Mouse (Mus musculus): ENCODE measurements around the gene Polr2h. TPM values are rescaled to one million over a fixed set of nuclear protein-coding genes. Genes with fewer than 3 reads are reported as not detected.

Polr2h gene
- total and polyA plus RNA-seq, 3 experiments: 9.0 to 11.8 (median 9.0) TPM

DNA sequence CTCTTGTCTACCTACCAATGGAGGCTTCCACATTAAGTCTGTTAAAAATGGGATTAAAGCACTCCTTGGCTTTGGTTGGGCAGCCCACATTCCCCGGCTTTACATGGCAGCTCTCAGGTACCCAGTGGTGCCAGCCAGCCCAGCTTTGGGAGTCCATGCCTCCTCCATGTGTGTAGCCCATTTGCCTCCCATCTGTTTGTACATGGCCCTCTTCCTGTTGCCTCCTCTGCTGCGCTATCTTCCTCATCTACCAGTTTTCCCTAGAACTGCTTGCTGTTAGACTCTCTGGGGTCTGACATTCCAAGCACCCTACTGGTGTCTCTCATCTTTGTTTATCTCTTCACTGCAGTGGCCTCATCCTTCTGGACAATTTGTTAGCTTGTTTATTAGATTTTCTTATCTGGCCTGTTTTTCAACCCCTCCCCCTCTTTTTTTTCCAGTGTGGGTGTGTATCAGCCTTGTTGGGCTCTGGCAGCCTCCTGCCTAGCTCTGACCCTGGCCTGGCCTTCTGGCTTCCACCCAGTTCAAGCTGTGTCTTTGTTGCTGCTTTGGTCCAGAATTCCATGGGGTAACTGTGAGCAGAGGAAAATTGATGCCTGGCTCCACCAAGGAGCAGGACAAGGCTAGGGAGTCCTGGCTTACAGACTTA, 10.9 kb upstream of the Polr2h start:
- intact Hi-C loops (cut with DNase I): no loop called here
- H3K27me3 ChIP-seq (ENCODE audit: control insufficient read depth, insufficient read depth, low read length): no peaks in the 10 kb centered on the region
- WGBS: 79% methylated on average over 2 of the region's 2 CpGs
- no peak for DNase-seq
- H3K4me1 ChIP-seq (ENCODE audit: control insufficient read depth, insufficient read depth, low read length): no peaks in the 10 kb centered on the region
- no peak overlapping the region for H3K9ac ChIP-seq (ENCODE audit: low read depth, low read length)
- no peak overlapping the region for H3K4me3 ChIP-seq
- no peak for TF ChIP-seq EP300 (IDR thresholded peaks at IDR 0.05; ENCODE audit: insufficient read depth, low read depth, low read length)
- no peak for TF ChIP-seq CTCF (IDR thresholded peaks at IDR 0.05)
- TF ChIP-seq POLR2A (IDR thresholded peaks at IDR 0.05; ENCODE audit: insufficient read depth, low read depth, low read length): no peak
- H3K27ac ChIP-seq: no peak overlapping the region
- H3K79me2 ChIP-seq (replicated peaks; ENCODE audit: control insufficient read depth, insufficient read depth, low read length): no peaks in the 10 kb centered on the region
- no peaks in the 10 kb centered on the region for H3K36me3 ChIP-seq (ENCODE audit: control insufficient read depth, insufficient read depth, low read length)

DNA sequence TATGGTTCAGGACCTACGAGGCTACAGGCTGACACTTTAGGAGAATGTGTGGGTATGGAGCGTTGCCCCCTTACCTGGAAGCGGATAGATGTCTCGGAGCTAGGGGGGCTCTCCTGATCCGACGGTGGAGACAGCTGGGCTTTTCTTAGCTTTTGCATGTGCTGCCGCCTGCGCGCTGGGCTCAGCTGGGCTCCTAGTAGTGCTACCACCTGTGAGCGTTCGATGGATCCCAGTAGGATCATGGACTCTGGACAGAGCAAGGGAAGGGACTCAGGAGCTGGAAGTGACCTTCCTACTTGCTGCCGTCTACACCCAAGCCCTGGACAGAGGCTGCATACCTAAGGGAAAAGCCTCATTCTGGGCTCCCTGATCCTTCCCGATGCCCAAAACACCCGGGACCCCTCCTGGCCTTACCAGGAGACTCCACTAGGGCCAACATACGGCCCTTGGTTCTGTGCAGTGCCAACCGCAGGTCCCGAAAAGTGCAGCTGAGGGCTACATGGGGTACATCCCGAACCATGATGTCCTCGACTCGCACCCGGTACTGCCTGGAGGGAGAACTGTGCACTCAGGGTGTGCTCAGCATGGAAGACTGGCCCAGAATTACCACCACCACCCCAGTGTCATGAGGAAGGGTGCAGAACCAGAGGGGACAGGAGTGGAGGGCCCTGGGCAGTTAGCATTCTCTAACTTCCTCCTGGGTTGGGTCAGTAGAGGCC, 9.1 kb upstream of the Polr2h start:
- Histone ChIP-seq H3K27me3 (ENCODE audit: control insufficient read depth, insufficient read depth, low read length) (no peaks in the 10 kb centered on the region), H3K4me1 (ENCODE audit: control insufficient read depth, insufficient read depth, low read length) (no peaks in the 10 kb centered on the region), H3K4me3 (no peak overlapping the region), H3K9ac (ENCODE audit: low read depth, low read length) (no peak overlapping the region), H3K27ac (no peak overlapping the region), H3K79me2 (replicated peaks; ENCODE audit: control insufficient read depth, insufficient read depth, low read length) (no peaks in the 10 kb centered on the region), H3K36me3 (ENCODE audit: control insufficient read depth, insufficient read depth, low read length) (no peaks in the 10 kb centered on the region)
- intact Hi-C loops (cut with DNase I): loop anchor here (2.0 kb wide), 1 partner anchor 56 kb away; no protein-coding TSS in a partner anchor
- WGBS: 91% methylated on average over 21 of the region's 21 CpGs
- no peak for TF ChIP-seq POLR2A (IDR thresholded peaks at IDR 0.05; ENCODE audit: insufficient read depth, low read depth, low read length)
- TF ChIP-seq EP300 (IDR thresholded peaks at IDR 0.05; ENCODE audit: insufficient read depth, low read depth, low read length): no peak
- TF ChIP-seq CTCF (IDR thresholded peaks at IDR 0.05): no peak
- DNase-seq: no peak

DNA sequence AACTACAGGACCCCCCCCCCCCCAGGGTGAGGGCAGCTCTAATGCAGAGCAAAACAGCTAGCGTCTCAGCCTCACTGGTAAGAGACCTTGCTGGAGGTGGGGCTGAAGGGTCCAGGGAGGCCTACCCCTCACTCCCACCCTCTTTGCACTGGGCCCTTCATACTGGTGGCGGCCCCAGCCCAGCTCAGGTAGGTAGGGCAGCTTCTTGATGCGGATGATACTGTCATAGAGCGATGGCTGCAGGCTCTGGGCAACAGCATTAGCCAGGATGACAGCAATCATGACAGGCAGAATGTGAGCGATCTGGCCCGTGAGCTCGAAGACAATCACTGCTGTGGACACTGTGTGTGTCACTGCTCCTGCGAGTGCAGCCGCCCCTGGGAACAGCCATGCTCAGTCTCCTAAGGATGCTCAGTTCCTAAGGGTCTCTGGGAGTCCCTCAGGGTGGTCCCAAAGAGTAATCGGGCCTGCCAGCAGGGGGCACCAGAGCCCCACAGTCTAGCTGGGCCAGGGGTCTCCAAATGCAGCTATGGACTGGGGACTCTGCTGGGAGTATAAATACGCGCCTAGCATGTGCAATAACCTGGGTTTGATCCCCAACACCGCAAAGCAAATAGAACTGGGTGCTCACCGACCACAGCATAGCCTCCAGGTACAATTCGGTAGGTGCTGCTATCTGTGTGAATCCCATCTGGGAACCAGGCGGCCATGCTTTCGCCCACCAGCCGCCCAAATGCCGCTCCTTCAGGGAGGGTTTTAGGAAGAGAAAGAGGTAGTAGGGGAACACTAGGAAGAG, 8.3 kb upstream of the Polr2h start:
- Histone ChIP-seq H3K27ac (no peak overlapping the region), H3K79me2 (replicated peaks; ENCODE audit: control insufficient read depth, insufficient read depth, low read length) (no peaks in the 10 kb centered on the region), H3K9ac (ENCODE audit: low read depth, low read length) (no peak overlapping the region), H3K36me3 (ENCODE audit: control insufficient read depth, insufficient read depth, low read length) (no peaks in the 10 kb centered on the region), H3K27me3 (ENCODE audit: control insufficient read depth, insufficient read depth, low read length) (no peaks in the 10 kb centered on the region), H3K4me1 (ENCODE audit: control insufficient read depth, insufficient read depth, low read length) (no peaks in the 10 kb centered on the region), H3K4me3 (no peak overlapping the region)
- intact Hi-C loops (cut with DNase I): loop anchor here (2.0 kb wide), 1 partner anchor 56 kb away; no protein-coding TSS in a partner anchor
- TF ChIP-seq POLR2A (IDR thresholded peaks at IDR 0.05; ENCODE audit: insufficient read depth, low read depth, low read length) (no peak), CTCF (IDR thresholded peaks at IDR 0.05) (peak; percentile 81)
- DNase-seq: peak in 1 of 2 experiments; percentile 58
- WGBS: 77% methylated on average over 19 of the region's 19 CpGs

DNA sequence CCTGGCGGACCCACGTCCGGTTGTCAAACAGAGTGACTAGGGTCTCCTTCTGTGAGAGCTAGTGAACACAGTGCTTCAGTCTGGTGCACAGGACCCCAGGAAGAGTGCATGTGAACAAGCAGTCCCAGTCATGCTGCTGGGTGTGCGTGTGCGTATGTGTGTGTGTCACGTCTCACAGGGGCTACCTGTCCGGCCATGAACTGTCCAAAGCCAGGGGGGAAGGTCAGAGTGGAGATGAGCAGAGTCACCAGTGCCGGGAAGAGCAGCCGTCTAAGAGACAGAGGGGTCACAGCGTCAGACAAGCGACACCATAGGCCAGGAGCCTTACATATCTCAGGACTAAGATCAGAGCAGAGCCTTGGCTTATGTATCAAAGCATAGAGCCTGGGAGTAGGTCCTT, 7.1 kb upstream of the Polr2h start:
- TF ChIP-seq POLR2A (IDR thresholded peaks at IDR 0.05; ENCODE audit: insufficient read depth, low read depth, low read length) (no peak), EP300 (IDR thresholded peaks at IDR 0.05; ENCODE audit: insufficient read depth, low read depth, low read length) (no peak), CTCF (IDR thresholded peaks at IDR 0.05) (no peak)
- no peak overlapping the region for H3K27ac ChIP-seq
- no peak overlapping the region for H3K9ac ChIP-seq (ENCODE audit: low read depth, low read length)
- H3K27me3 ChIP-seq (ENCODE audit: control insufficient read depth, insufficient read depth, low read length): no peaks in the 10 kb centered on the region
- no peaks in the 10 kb centered on the region for H3K36me3 ChIP-seq (ENCODE audit: control insufficient read depth, insufficient read depth, low read length)
- no peak for DNase-seq
- no peaks in the 10 kb centered on the region for H3K79me2 ChIP-seq (replicated peaks; ENCODE audit: control insufficient read depth, insufficient read depth, low read length)
- no peaks in the 10 kb centered on the region for H3K4me1 ChIP-seq (ENCODE audit: control insufficient read depth, insufficient read depth, low read length)
- intact Hi-C loops (cut with DNase I): no loop called here
- no peak overlapping the region for H3K4me3 ChIP-seq
- 92% methylated on average over 11 of the region's 11 CpGs for WGBS

DNA sequence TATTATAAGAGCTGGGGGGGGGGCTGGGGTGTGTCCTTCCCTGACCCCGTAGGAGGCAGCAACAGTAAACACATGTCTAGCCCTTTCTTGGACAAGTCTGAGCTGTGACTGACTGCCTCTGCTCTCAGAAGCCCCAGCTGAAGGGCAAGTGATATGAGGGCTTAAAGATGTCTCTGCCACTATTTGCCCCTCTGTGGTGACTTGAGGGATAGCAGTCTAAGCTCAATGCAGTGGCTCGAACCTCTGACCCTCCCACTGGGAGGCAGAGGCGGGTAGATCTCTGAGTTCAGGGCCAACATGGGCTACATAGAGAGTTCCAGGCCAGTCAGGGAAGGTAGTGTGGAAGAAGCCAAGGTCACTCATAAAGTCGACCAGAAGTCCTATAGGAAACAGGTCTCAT, 6.7 kb upstream of the Polr2h start:
- no peaks in the 10 kb centered on the region for H3K36me3 ChIP-seq (ENCODE audit: control insufficient read depth, insufficient read depth, low read length)
- H3K27ac ChIP-seq: no peak overlapping the region
- TF ChIP-seq POLR2A (IDR thresholded peaks at IDR 0.05; ENCODE audit: insufficient read depth, low read depth, low read length): no peak
- peak; percentile 31; the same call in 1 of the 2 replicates for TF ChIP-seq CTCF (IDR thresholded peaks at IDR 0.05)
- TF ChIP-seq EP300 (IDR thresholded peaks at IDR 0.05; ENCODE audit: insufficient read depth, low read depth, low read length): no peak
- 79% methylated on average over 4 of the region's 4 CpGs for WGBS
- no peaks in the 10 kb centered on the region for H3K4me1 ChIP-seq (ENCODE audit: control insufficient read depth, insufficient read depth, low read length)
- H3K9ac ChIP-seq (ENCODE audit: low read depth, low read length): no peak overlapping the region
- H3K27me3 ChIP-seq (ENCODE audit: control insufficient read depth, insufficient read depth, low read length): no peaks in the 10 kb centered on the region
- DNase-seq: no peak
- H3K4me3 ChIP-seq: no peak overlapping the region
- H3K79me2 ChIP-seq (replicated peaks; ENCODE audit: control insufficient read depth, insufficient read depth, low read length): no peaks in the 10 kb centered on the region
- intact Hi-C loops (cut with DNase I): no loop called here
